Mouse (Mus musculus) liver, embryonic 14.5 days (tissue): ENCODE results near the gene Tecr. TPM values are rescaled to one million over a fixed set of nuclear protein-coding genes. Genes with fewer than 3 reads are reported as not detected.

ENCODE experiments used
- ATAC-seq: fragments of 200-750 bp; cut with Nextera tagmentation; 2 replicates; pipeline ENCODE4 v1.8.0; 2017; ENCODE audit warnings: moderate number of reproducible peaks, mild to moderate bottlenecking, moderate library complexity; ENCODE audit not compliant: insufficient read depth
- DNase-seq, 3 experiments: peaks; one replicate each; pipeline ENCODE4 v3.0.0-alpha.2; 2012 to 2013; ENCODE audit warnings: low read depth in 3 of 3, low spot score in 3 of 3
- H3K27ac ChIP-seq: fragments of 300-500 bp; sonication (generic); 2 replicates; pipeline ENCODE4 v1.5.1; 2014; ENCODE audit warnings: moderate library complexity, mild to moderate bottlenecking, control low read depth, inconsistent platforms
- H3K27me3 ChIP-seq: fragments of 300-500 bp; sonication (generic); 2 replicates; pipeline ENCODE4 v1.6.1; 2014; ENCODE audit warnings: mild to moderate bottlenecking, low read length, moderate library complexity; ENCODE audit not compliant: control insufficient read depth, insufficient read depth
- H3K36me3 ChIP-seq: fragments of 300-500 bp; sonication (generic); replicated peaks from 2 replicates; pipeline ENCODE4 v1.6.1; 2014; ENCODE audit warnings: low read depth; ENCODE audit not compliant: control insufficient read depth, insufficient read depth
- H3K4me1 ChIP-seq, 2 experiments: fragments of 200-500 bp in 1 of 2; fragments of 300-500 bp in 1 of 2; sonication (generic) in 1 of 2; replicated peaks; 2 replicates each; pipeline ENCODE4 v1.6.1; 2012 to 2014; ENCODE audit warnings: antibody characterized with exemption in 1 of 2, inconsistent platforms in 1 of 2, low read length in 1 of 2; ENCODE audit not compliant: control insufficient read depth in 2 of 2, insufficient read depth in 2 of 2
- H3K4me2 ChIP-seq: fragments of 300-500 bp; sonication (generic); 2 replicates; pipeline ENCODE4 v1.6.1; 2014; ENCODE audit warnings: low read depth, mild to moderate bottlenecking, control low read depth, moderate library complexity
- H3K4me3 ChIP-seq, 2 experiments: fragments of 200-500 bp in 1 of 2; fragments of 300-500 bp in 1 of 2; sonication (generic) in 1 of 2; 2 replicates each; pipeline ENCODE4 v1.5.1; 2012 to 2014; ENCODE audit warnings: low read depth in 2 of 2, low read length in 2 of 2, mild to moderate bottlenecking in 2 of 2, control low read depth in 1 of 2, inconsistent platforms in 1 of 2, moderate library complexity in 1 of 2; ENCODE audit not compliant: insufficient read depth in 1 of 2
- H3K9ac ChIP-seq: fragments of 300-500 bp; sonication (generic); replicated peaks from 2 replicates; pipeline ENCODE4 v1.6.1; 2014; ENCODE audit warnings: mild to moderate bottlenecking, control low read depth, moderate library complexity
- H3K9me3 ChIP-seq: fragments of 300-500 bp; sonication (generic); 2 replicates; pipeline ENCODE4 v1.6.1; 2016; ENCODE audit warnings: low read length, mixed read lengths; ENCODE audit not compliant: control insufficient read depth
- CTCF ChIP-seq: IDR thresholded peaks from 2 replicates; pipeline ENCODE4 v1.5.1; 2016; ENCODE audit warnings: antibody characterized with exemption, low read depth, control low read depth
- EP300 ChIP-seq: IDR thresholded peaks from 2 replicates; pipeline ENCODE4 v1.6.1; 2016; ENCODE audit warnings: antibody characterized with exemption, low read depth
- WGBS: fragments of 180-500 bp; shearing (Covaris S2); extraction: QIAGEN DNeasy Blood & Tissue Kit; methylation state at CpG from one replicate; pipeline ENCODE4 v1.1.7; 2014; ENCODE audit not compliant: insufficient replicate concordance; 5-methylcytosine and 5-hydroxymethylcytosine counted together
- polyA plus RNA-seq, 2 experiments: library from polyadenylated mRNA; depleted of rRNA in 1 of 2; stranded (reverse) in 1 of 2; unstranded in 1 of 2; fragments of >200 nt; fragmentation: Nextera tagmentation in 1 of 2; extraction: Ambion mirVana in 1 of 2; gene quantifications; 2 replicates each; pipeline versions ENCODE4 v1.2.1 to v1.2.3; 2012 to 2014

Tecr gene
- polyA plus RNA-seq, 2 experiments = 176 to 294 TPM

DNA sequence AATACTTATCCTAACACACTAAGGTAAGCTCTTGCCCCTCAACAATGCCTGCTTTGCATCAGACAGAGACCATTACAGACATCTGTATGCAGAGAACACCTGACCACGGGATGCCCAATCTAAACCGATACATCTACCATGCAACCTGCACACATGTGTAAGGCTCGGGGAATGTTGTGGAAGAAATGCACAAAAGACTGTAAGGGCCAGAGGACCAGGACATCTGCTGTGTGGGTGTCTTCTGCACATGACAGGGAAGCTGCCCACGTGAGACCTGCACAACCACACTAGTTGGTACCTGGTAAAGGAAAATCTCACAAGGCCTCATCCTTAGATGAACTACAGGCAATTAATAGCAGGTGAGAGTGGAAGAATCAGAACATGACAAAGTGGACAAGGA is 44.5 kb downstream of the Tecr start:
- H3K9me3 ChIP-seq = no peaks in the 10 kb centered on the region
- no peaks in the 10 kb centered on the region for H3K27me3 ChIP-seq
- peak overlapping the region; percentile 32; the same call in 1 of the 2 replicates for H3K4me2 ChIP-seq
- WGBS = 71% methylated on average over 4 of the region's 4 CpGs
- H3K4me3 ChIP-seq = no peak overlapping the region
- H3K36me3 ChIP-seq = no peaks in the 10 kb centered on the region
- ATAC-seq (no peak), DNase-seq (no peak)
- TF ChIP-seq EP300 (no peak), CTCF (no peak)
- H3K4me1 ChIP-seq = peaks cover 28 to 41% of the 10 kb centered on the region in 2 experiments
- no peak overlapping the region for H3K27ac ChIP-seq
- H3K9ac ChIP-seq = peak overlapping the region; percentile 18

DNA sequence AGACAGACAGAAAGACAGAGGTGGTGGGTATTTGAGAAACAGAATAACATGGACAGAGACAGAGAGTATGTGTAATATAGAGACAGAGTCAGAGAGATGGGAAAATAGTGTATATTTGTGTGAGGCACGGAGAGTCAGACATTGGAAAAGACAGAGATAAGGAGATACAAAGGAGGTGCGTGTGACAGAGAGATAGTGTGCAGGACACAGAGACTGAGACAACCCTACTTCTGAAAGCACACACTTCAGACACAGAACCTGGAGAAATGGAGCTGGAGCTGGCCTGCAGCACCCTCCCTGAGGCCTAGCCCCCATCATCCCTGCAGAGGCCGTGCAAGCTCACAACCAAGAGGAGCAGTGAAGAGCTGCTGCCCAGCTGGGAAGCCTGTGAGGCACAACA is 45.1 kb downstream of the Tecr start:
- TF ChIP-seq EP300 (peak; percentile 70), CTCF (no peak)
- Histone ChIP-seq H3K9me3 (no peaks in the 10 kb centered on the region), H3K27me3 (no peaks in the 10 kb centered on the region), H3K9ac (peak overlapping the region; percentile 7; the same call in 1 of the 2 replicates), H3K36me3 (no peaks in the 10 kb centered on the region), H3K27ac (no peak overlapping the region; the same call in none of the 2 replicates), H3K4me3 (no peak overlapping the region), H3K4me1 (peaks cover 28 to 38% of the 10 kb centered on the region in 2 experiments), H3K4me2 (peak overlapping the region; percentile 32)
- DNase-seq (peak in 1 of 3 experiments; percentile 37), ATAC-seq (peak; percentile 50)
- 12% methylated on average over 3 of the region's 3 CpGs for WGBS

DNA sequence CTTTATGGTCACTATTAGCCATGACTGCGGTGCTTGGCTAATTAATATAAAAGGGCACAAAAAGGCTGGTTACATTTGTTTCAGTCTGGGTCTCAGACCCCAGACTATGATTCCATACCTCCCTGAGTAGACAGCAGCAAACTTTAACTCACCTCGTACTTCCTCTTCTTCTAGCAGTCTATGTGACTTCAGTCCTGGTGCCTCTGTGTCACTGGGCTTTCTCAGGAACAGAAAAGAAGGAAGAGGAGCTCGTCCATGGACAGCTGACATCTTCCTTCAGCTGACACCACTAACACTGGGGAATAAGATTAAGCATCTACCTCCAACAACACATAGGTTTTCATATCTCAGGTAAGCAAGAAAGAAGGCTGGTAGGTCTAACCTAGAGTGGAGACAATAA is 72.0 kb downstream of the Tecr start, which contains the start of gene Olfr370:
Olfr370 (plus strand) TSS at position 45 of the 400 bp plus-strand sequence.
- no peak within 1 kb of the TSS for H3K4me2 ChIP-seq
- no peak within 1 kb of the TSS for H3K27ac ChIP-seq
- H3K36me3 ChIP-seq = no peaks in the 10 kb centered on the region
- DNase-seq = no peak
- H3K27me3 ChIP-seq = no peaks in the 10 kb centered on the region
- 32% methylated on average over 3 of the region's 3 CpGs for WGBS
- no peak for TF ChIP-seq EP300
- TF ChIP-seq CTCF = no peak
- no peak for ATAC-seq
- H3K4me1 ChIP-seq = no peaks in the 10 kb centered on the region
- H3K9me3 ChIP-seq = no peaks in the 10 kb centered on the region
- no peak within 1 kb of the TSS for H3K9ac ChIP-seq
- no peak within 1 kb of the TSS for H3K4me3 ChIP-seq

DNA sequence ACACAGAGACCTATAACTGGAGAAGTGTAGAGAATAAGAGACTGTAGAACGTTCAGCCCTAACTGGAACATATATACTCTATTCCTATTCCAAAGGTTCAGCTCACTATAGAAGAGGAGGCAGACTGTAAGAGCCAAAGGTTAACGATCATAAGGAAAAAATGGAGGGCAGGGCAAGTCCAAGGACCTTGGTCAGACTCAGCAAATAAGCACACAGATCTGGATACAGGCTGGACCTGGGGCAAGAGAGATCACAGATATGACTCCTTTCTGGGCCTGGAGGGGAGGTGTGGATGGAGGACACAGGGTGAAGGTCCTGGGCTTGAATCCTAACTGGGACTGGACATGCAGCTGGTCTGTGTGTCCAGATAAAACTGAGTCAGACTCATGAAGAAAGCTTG is 73.0 kb downstream of the Tecr start:
- Histone ChIP-seq H3K36me3 (no peaks in the 10 kb centered on the region), H3K27ac (no peak overlapping the region), H3K9me3 (no peaks in the 10 kb centered on the region), H3K9ac (no peak overlapping the region), H3K4me3 (no peak overlapping the region), H3K27me3 (no peaks in the 10 kb centered on the region), H3K4me1 (no peaks in the 10 kb centered on the region), H3K4me2 (no peak overlapping the region)
- DNase-seq (no peak), ATAC-seq (no peak)
- no peak for TF ChIP-seq CTCF
- no peak for TF ChIP-seq EP300
- WGBS = 61% methylated on average over 2 of the region's 2 CpGs

Other genes starting within 250 kb of the Tecr start
- 0.12 and 0.26 TPM in 2 replicates for gene Clgn, start 218.1 kb downstream of the Tecr start, polyA plus RNA-seq (2012; rRNA removed)
- gene Clgn, start 218.1 kb downstream of the Tecr start, polyA plus RNA-seq (2014; fragmentation: Nextera tagmentation; extraction: Ambion mirVana) = 0.39 and 0.54 TPM in 2 replicates
- 23.6 and 40.3 TPM in 2 replicates for gene Scoc, start 149.6 kb downstream of the Tecr start, polyA plus RNA-seq (2012; rRNA removed)
- 65.5 and 72.5 TPM in 2 replicates for gene Scoc, start 149.6 kb downstream of the Tecr start, polyA plus RNA-seq (2014; fragmentation: Nextera tagmentation; extraction: Ambion mirVana)
- not detected in 2 replicates for gene Olfr370, start 72.2 kb downstream of the Tecr start, polyA plus RNA-seq (2012; rRNA removed)
- gene Olfr370, start 72.2 kb downstream of the Tecr start, polyA plus RNA-seq (2014; fragmentation: Nextera tagmentation; extraction: Ambion mirVana) = not detected in 2 replicates
- gene Ndufb7, start 41.3 kb downstream of the Tecr start, polyA plus RNA-seq (2012; rRNA removed) = 160 and 197 TPM in 2 replicates
- gene Ndufb7, start 41.3 kb downstream of the Tecr start, polyA plus RNA-seq (2014; fragmentation: Nextera tagmentation; extraction: Ambion mirVana) = 283 and 290 TPM in 2 replicates
- 26.1 and 32.7 TPM in 2 replicates for gene Dnajb1, start 222 bp upstream of the Tecr start, polyA plus RNA-seq (2012; rRNA removed)
- 37.6 and 37.8 TPM in 2 replicates for gene Dnajb1, start 222 bp upstream of the Tecr start, polyA plus RNA-seq (2014; fragmentation: Nextera tagmentation; extraction: Ambion mirVana)
- gene Gipc1, start 44.7 kb upstream of the Tecr start, polyA plus RNA-seq (2012; rRNA removed) = 22.5 and 27.2 TPM in 2 replicates
- 32.5 and 34.7 TPM in 2 replicates for gene Gipc1, start 44.7 kb upstream of the Tecr start, polyA plus RNA-seq (2014; fragmentation: Nextera tagmentation; extraction: Ambion mirVana)
- gene Ptger1, start 58.7 kb upstream of the Tecr start, polyA plus RNA-seq (2012; rRNA removed) = 0.09 and 0.19 TPM in 2 replicates
- gene Ptger1, start 58.7 kb upstream of the Tecr start, polyA plus RNA-seq (2014; fragmentation: Nextera tagmentation; extraction: Ambion mirVana) = 0.18 and 0.47 TPM in 2 replicates
- gene Pkn1, start 91.2 kb upstream of the Tecr start, polyA plus RNA-seq (2012; rRNA removed) = 8.7 and 9.5 TPM in 2 replicates
- gene Pkn1, start 91.2 kb upstream of the Tecr start, polyA plus RNA-seq (2014; fragmentation: Nextera tagmentation; extraction: Ambion mirVana) = 6.9 TPM in 2 replicates
- gene Ddx39, start 107.2 kb upstream of the Tecr start, polyA plus RNA-seq (2012; rRNA removed) = 92.3 and 110 TPM in 2 replicates
- gene Ddx39, start 107.2 kb upstream of the Tecr start, polyA plus RNA-seq (2014; fragmentation: Nextera tagmentation; extraction: Ambion mirVana) = 191 and 199 TPM in 2 replicates
- 8.6 and 11.3 TPM in 2 replicates for gene Adgre5, start 133.4 kb upstream of the Tecr start, polyA plus RNA-seq (2012; rRNA removed)
- gene Adgre5, start 133.4 kb upstream of the Tecr start, polyA plus RNA-seq (2014; fragmentation: Nextera tagmentation; extraction: Ambion mirVana) = 8.7 and 8.9 TPM in 2 replicates